Mouse (Mus musculus) forebrain, embryonic 14.5 days (tissue): Measurements from ENCODE around the gene Lhfpl5. TPM values are rescaled to one million over a fixed set of nuclear protein-coding genes. Genes with fewer than 3 reads are reported as not detected.
"Not testable (repeated sequence)": the region's sequence is repeated elsewhere in the genome, so short reads cannot be mapped to it uniquely, and the experiment has no call there.

ENCODE experiments used
- ATAC-seq: fragments of 200-750 bp; cut with Nextera tagmentation; 2 replicates; pipeline ENCODE4 v1.8.0; 2017; ENCODE audit warnings: mild to moderate bottlenecking, moderate library complexity
- DNase-seq: peaks from one replicate; pipeline ENCODE4 v3.0.0-alpha.2; 2015; ENCODE audit warnings: low spot score
- H3K27ac ChIP-seq: fragments of 300-500 bp; sonication (generic); 2 replicates; pipeline ENCODE4 v1.5.1; 2014; ENCODE audit warnings: low read depth, mild to moderate bottlenecking, control low read depth, low read length, moderate library complexity
- H3K27me3 ChIP-seq: fragments of 300-500 bp; sonication (generic); replicated peaks from 2 replicates; pipeline ENCODE4 v1.6.1; 2014; ENCODE audit warnings: low read length, control low read depth, mixed read lengths; ENCODE audit not compliant: control insufficient read depth, insufficient read depth
- H3K36me3 ChIP-seq: fragments of 300-500 bp; sonication (generic); 2 replicates; pipeline ENCODE4 v1.6.1; 2014; ENCODE audit warnings: low read length, control low read depth; ENCODE audit not compliant: control insufficient read depth, insufficient read depth
- H3K4me1 ChIP-seq: fragments of 300-500 bp; sonication (generic); 2 replicates; pipeline ENCODE4 v1.6.1; 2014; ENCODE audit warnings: antibody characterized with exemption, low read length, control low read depth; ENCODE audit not compliant: control insufficient read depth, insufficient read depth
- H3K4me2 ChIP-seq: fragments of 300-500 bp; sonication (generic); 2 replicates; pipeline ENCODE4 v1.6.1; 2014; ENCODE audit warnings: mild to moderate bottlenecking, control low read depth, low read length
- H3K4me3 ChIP-seq: fragments of 300-500 bp; sonication (generic); 2 replicates; pipeline ENCODE4 v1.5.1; 2014; ENCODE audit warnings: low read depth, low read length, control low read depth
- H3K9ac ChIP-seq: fragments of 300-500 bp; sonication (generic); 2 replicates; pipeline ENCODE4 v1.6.1; 2014; ENCODE audit warnings: mild to moderate bottlenecking, low read length, control low read depth, moderate library complexity
- H3K9me3 ChIP-seq: fragments of 300-500 bp; sonication (generic); replicated peaks from 2 replicates; pipeline ENCODE4 v1.6.1; 2016; ENCODE audit warnings: low read length, control low read depth, mixed read lengths; ENCODE audit not compliant: control insufficient read depth
- WGBS: fragments of 180-500 bp; shearing (Covaris S2); extraction: QIAGEN DNeasy Blood & Tissue Kit; methylation state at CpG from one replicate; pipeline ENCODE4 v1.1.7; 2014; 5-methylcytosine and 5-hydroxymethylcytosine counted together
- polyA plus RNA-seq: library from polyadenylated mRNA; unstranded; fragments of >200 nt; fragmentation: Nextera tagmentation; extraction: Ambion mirVana; gene quantifications from 2 replicates; pipeline ENCODE4 v1.2.1, GENCODE M21; 2014

The Lhfpl5 gene
- polyA plus RNA-seq, 1 experiment from 2014 or later = 3.9 TPM

DNA sequence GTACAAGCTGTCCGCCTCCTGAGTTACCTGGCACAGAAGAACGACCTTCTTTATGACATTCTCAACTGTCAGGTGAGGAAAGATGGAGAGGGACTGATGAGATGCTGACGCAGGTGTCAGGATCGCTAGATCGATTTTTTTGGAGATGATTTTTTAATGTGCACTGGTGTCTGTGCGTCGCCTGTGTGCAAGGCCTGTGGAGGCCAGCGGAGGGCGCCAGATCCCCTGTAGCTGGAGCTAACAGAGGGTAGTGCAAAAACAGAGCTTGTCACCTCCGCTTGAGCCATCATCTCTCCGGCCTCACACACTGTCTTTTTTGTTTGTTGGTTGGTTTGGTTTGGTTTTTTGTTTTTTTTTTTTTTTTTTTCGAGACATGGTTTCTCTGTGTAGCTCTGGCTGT, 37.6 kb upstream of the Lhfpl5 start:
- no peak overlapping the region for H3K4me3 ChIP-seq
- H3K36me3 ChIP-seq = no peaks in the 10 kb centered on the region
- ATAC-seq = no peak
- 50% methylated on average over 12 of the region's 12 CpGs for WGBS
- H3K27ac ChIP-seq = no peak overlapping the region
- H3K27me3 ChIP-seq = no peaks in the 10 kb centered on the region
- H3K4me1 ChIP-seq = no peaks in the 10 kb centered on the region
- H3K9me3 ChIP-seq = 0 out of 2 replicates have a peak, but pooled peaks cover 7% of the 10 kb centered on the region
- no peak overlapping the region for H3K9ac ChIP-seq
- DNase-seq = no peak
- no peak overlapping the region for H3K4me2 ChIP-seq

DNA sequence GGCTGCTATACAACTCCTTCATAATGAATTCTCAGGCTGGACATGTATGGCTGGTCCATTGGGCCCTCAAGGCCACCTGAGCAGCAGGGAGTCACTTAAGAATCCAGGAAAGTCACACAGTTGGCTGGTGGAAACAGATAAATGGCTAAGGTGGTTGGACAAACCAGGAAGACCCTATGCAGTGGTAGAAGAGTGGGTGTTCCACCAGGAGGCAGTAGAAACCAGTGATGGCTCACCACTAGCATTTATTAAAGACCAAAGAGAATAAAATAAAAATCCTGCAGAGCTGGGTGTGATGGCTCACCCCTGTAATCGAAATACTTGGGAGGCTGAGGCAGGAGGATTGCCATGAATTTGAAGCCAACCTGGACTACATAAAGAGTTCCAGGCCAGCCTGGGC, 28.5 kb upstream of the Lhfpl5 start:
- H3K9me3 ChIP-seq = no peaks in the 10 kb centered on the region
- H3K27ac ChIP-seq = no peak overlapping the region
- H3K4me3 ChIP-seq = no peak overlapping the region
- no peaks in the 10 kb centered on the region for H3K4me1 ChIP-seq
- DNase-seq (no peak), ATAC-seq (no peak)
- no peak overlapping the region for H3K4me2 ChIP-seq
- 95% methylated on average over 1 of the region's 1 CpGs for WGBS
- H3K36me3 ChIP-seq = no peaks in the 10 kb centered on the region
- H3K27me3 ChIP-seq = no peaks in the 10 kb centered on the region
- H3K9ac ChIP-seq = no peak overlapping the region

DNA sequence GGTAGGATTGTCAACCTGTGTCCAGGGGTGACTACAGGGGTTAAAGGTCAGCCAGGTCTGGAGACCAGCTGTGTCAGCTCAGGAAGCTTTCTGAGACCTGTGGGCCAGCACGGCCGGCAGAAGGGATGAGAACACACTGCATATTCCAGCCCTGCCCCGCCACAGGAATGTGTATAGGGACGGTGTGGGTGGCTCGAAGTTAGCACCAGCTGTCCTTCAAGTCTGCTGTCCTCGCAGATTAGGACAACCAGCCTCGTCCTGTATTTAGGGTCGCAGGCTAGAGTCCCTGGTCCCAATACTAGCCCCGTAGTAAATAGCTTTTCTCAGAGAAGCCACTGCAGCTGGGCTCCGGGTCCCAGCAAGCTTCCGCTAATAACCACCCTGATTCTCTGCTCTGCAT, 26.9 kb upstream of the Lhfpl5 start:
- 75% methylated on average over 11 of the region's 11 CpGs for WGBS
- ATAC-seq = no peak

DNA sequence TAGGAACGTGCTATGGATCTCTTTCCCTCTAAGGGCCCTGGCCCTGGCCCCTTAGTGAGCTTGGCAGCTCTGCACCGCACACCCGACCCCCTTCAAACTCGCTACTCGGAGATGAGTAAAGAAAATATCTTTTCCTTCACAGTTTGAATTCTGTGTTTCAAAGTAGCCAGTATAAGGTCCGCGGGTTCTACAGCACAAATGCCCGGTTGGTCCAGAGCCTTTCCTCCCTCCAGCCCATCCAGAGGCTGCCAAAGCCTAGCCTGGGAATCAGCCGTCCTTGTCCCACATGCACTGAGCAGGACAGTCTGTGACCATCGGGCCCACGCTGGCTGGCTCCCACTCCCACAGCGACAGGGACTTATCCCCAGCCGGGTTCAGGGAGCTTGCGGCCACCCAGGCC, 26.3 kb upstream of the Lhfpl5 start, which contains the start of gene Clpsl2:
Gene Clpsl2 (plus strand): TSS at position 301 of the 400 bp plus-strand sequence.
- 76% methylated on average over 14 of the region's 14 CpGs for WGBS
- no peak within 1 kb of the TSS for H3K4me3 ChIP-seq

More for the DNA sequence above, 26.9 kb upstream of the Lhfpl5 start:
- Histone ChIP-seq H3K36me3 (no peaks in the 10 kb centered on the region), H3K4me3 (no peak overlapping the region), H3K9ac (no peak overlapping the region), H3K4me2 (no peak overlapping the region), H3K27ac (no peak overlapping the region), H3K4me1 (no peaks in the 10 kb centered on the region), H3K27me3 (no peaks in the 10 kb centered on the region), H3K9me3 (no peaks in the 10 kb centered on the region)
- DNase-seq = no peak

DNA sequence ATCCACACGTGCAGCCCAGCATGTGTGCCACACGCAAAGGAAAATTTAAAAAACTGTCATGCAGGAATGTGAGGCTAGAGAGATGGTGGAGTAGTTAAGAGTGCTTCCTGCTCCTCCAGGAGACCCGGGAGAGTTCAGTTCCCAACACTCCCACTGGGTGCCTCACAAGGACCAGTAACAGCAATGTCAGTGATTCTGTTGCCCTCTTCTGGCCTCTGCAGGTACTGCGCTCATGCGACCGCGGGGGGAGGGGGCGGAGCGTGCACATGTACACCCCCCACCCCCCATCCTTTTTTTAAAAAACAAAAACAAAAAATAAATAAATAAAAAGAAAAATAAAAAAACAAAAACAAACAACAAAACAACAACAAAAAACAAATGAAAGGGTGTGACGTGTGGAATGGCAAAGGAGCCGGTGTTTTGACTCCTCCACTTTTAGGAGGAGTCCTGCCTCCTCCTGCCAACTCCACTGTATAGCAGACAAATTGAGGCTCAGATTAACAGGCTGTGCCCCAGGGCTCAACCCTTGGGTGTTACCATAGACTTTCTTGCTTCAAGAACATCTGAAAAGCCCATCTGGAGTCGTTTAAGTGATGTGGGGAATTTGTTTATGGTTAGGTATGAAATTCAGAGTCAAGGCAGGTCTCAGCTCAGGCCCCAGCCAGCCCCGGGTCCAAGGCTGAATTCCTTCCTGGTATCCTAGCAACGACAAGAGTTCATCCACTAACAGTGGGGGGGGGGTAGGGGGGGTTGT, 22.2 kb upstream of the Lhfpl5 start:
- H3K4me3 ChIP-seq = no peak overlapping the region
- H3K36me3 ChIP-seq = no peaks in the 10 kb centered on the region
- H3K27ac ChIP-seq = no peak overlapping the region
- ATAC-seq = peak; percentile 50; the same call in 1 of the 2 replicates
- WGBS = 4% methylated on average over 14 of the region's 14 CpGs
- no peak overlapping the region for H3K4me2 ChIP-seq
- H3K27me3 ChIP-seq = no peaks in the 10 kb centered on the region
- H3K4me1 ChIP-seq = no peaks in the 10 kb centered on the region; the same call in 1 of the 2 replicates
- no peak overlapping the region for H3K9ac ChIP-seq
- DNase-seq = peak; percentile 71
- no peaks in the 10 kb centered on the region for H3K9me3 ChIP-seq

More for the DNA sequence above, 26.3 kb upstream of the Lhfpl5 start, which contains the start of gene Clpsl2:
- Histone ChIP-seq H3K4me1 (no peaks in the 10 kb centered on the region), H3K36me3 (no peaks in the 10 kb centered on the region), H3K9me3 (no peaks in the 10 kb centered on the region), H3K9ac (no peak within 1 kb of the TSS), H3K4me2 (no peak within 1 kb of the TSS), H3K27ac (no peak within 1 kb of the TSS), H3K27me3 (no peaks in the 10 kb centered on the region)
- DNase-seq = no peak
- ATAC-seq = no peak

DNA sequence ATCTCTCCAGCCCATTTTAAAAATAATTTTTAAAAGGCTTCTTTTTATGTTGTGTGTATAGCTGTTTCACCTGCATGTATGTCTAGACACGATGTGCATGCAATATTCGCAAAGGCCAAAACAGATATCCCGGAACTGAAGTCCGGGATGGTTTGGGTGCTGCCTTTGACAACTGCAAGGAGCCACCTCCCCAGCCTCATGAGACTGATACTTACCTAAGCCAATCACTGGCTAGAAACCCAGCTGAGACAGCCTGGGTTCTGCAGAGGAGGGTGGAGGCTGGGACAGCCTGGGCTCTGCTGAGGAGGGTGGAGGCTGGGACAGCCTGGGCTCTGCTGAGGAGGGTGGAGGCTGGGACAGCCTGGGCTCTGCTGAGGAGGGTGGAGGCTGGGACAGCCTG, 21.4 kb upstream of the Lhfpl5 start:
- H3K4me3 ChIP-seq, H3K36me3 ChIP-seq, H3K27me3 ChIP-seq, DNase-seq, H3K27ac ChIP-seq, H3K4me1 ChIP-seq, H3K9me3 ChIP-seq, H3K9ac ChIP-seq, ATAC-seq, H3K4me2 ChIP-seq: not testable (repeated sequence)
- 95% methylated on average over 4 of the region's 4 CpGs for WGBS

DNA sequence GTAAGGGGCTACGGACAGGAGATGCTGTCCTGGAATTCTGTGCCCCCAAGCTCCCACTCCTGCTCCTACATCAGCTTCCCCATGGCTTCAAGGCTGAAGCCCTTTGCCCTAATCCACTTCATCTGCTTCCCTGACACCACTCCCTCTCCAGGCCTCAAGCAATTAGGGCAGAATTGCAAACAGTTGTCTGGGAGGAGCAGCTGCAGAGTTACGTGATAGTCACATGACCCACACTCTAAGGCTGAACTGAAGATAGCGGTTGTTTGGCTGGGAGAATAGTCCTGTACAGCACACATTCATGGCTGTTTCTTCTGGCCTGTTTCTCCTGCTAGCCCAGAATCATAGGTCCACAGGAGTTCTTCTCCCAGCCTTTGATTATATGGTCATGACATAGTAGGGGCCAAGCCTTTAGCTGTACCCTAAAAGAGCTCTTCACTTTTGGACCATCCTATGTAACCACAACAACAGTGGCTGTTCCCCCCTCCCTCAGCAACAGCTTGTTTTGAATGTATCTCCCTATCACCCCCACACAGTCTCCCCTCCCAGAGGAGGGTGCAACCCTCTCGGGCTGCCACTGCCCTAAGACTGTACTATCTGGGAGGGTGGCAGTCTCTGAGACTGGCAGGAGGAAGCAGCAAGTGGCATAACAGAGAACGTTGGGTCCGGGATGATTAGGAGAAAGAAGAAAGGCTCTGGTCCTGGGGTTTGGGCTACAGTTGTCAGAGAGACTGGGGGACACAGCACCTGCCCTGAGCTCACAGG, 18.6 kb upstream of the Lhfpl5 start:
- ATAC-seq = peak; percentile 72
- 55% methylated on average over 6 of the region's 6 CpGs for WGBS

DNA sequence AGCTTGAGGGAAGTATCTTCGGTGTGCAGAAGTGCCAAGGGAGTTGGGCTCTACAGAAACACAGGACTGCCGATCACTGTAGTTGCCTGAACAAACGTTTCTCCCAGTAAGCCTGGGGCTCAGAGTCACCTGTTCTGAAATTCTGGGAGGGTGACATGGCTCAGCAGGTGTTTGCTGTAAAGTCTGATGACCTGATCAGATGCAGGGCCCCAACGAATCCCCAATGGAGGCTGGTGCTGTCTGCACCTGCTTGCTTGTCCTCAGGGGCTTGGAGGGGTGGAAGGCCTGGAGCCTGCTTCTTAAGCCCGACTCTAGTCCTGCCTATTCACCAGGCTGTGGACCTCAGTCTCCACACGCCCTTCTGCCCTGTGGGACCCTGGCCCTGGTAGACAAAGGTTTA, 17.7 kb upstream of the Lhfpl5 start:
- no peak overlapping the region for H3K4me2 ChIP-seq
- H3K27me3 ChIP-seq = no peaks in the 10 kb centered on the region
- no peaks in the 10 kb centered on the region; the same call in 1 of the 2 replicates for H3K4me1 ChIP-seq
- ATAC-seq = no peak
- H3K27ac ChIP-seq = no peak overlapping the region
- WGBS = 77% methylated on average over 6 of the region's 6 CpGs
- DNase-seq = no peak
- no peak overlapping the region for H3K9ac ChIP-seq
- H3K9me3 ChIP-seq = no peaks in the 10 kb centered on the region
- no peaks in the 10 kb centered on the region for H3K36me3 ChIP-seq
- H3K4me3 ChIP-seq = no peak overlapping the region

More for the DNA sequence above, 18.6 kb upstream of the Lhfpl5 start:
- Histone ChIP-seq H3K4me1 (no peaks in the 10 kb centered on the region; the same call in 1 of the 2 replicates), H3K27me3 (no peaks in the 10 kb centered on the region), H3K27ac (no peak overlapping the region), H3K4me2 (no peak overlapping the region), H3K36me3 (no peaks in the 10 kb centered on the region), H3K4me3 (no peak overlapping the region), H3K9me3 (no peaks in the 10 kb centered on the region), H3K9ac (no peak overlapping the region)
- peak; percentile 69 for DNase-seq

DNA sequence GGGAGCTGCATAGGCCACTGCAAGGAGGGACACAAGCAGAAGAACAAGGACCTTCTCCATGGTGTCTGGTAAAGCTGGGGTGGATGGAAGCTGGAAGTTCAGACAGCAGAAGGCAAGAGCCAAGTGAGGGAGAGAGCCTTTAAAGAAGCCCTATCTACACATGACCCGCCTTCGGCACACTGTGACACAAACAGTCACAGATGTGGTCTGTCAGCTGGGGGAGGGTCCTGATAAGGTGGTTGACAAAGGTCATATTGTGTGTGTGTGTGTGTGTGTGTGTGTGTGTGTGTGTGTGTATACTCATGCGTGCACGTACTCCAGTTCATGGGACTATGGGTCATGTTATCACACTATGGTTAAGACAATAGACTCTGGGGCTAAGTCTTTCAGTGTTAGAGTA, 14.8 kb upstream of the Lhfpl5 start, which contains the start of gene Clps:
Gene Clps (minus strand): TSS at position 169 of the 400 bp plus-strand sequence.
- H3K9me3 ChIP-seq = no peaks in the 10 kb centered on the region
- ATAC-seq (no peak), DNase-seq (no peak)
- 96% methylated on average over 4 of the region's 4 CpGs for WGBS
- no peaks in the 10 kb centered on the region for H3K27me3 ChIP-seq
- no peaks in the 10 kb centered on the region for H3K36me3 ChIP-seq
- no peak within 1 kb of the TSS for H3K9ac ChIP-seq
- no peaks in the 10 kb centered on the region; the same call in 1 of the 2 replicates for H3K4me1 ChIP-seq
- H3K4me2 ChIP-seq = no peak within 1 kb of the TSS
- H3K27ac ChIP-seq = no peak within 1 kb of the TSS
- no peak within 1 kb of the TSS for H3K4me3 ChIP-seq
